Mouse (Mus musculus) left cerebral cortex, postnatal 4 days (tissue): ENCODE measurements around the gene Ddx5. TPM values are rescaled to one million over a fixed set of nuclear protein-coding genes. Genes with fewer than 3 reads are reported as not detected.
"Not testable (repeated sequence)": the region's sequence is repeated elsewhere in the genome, so short reads cannot be mapped to it uniquely, and the experiment has no call there.

Source experiments
- DNase-seq: peaks from one replicate; pipeline ENCODE4 v3.0.0-alpha.2; 2022
- intact Hi-C: fragments of 180-260 bp; cut with DNase I; formaldehyde crosslinking; loops from one replicate; pipeline ENCODE4 v1.15.1; 2025
- total RNA-seq, 2 experiments: library from RNA; stranded (reverse); gene quantifications; 2 replicates each; pipeline ENCODE4 v1.2.3; 2021

Ddx5 gene
- total RNA-seq, 2 experiments from 2014 or later, result 737 to 784 TPM

GRCm38 (mm10) chr11:106793846-106794245 is 4.9 kb upstream of the Ddx5 start:
- no peak for DNase-seq
- intact Hi-C loops, result no loop called here

GRCm38 (mm10) chr11:106789649-106790048 is 664 bp upstream of the Ddx5 start:
- no peak for DNase-seq
- intact Hi-C loops, result no loop called here

DNA sequence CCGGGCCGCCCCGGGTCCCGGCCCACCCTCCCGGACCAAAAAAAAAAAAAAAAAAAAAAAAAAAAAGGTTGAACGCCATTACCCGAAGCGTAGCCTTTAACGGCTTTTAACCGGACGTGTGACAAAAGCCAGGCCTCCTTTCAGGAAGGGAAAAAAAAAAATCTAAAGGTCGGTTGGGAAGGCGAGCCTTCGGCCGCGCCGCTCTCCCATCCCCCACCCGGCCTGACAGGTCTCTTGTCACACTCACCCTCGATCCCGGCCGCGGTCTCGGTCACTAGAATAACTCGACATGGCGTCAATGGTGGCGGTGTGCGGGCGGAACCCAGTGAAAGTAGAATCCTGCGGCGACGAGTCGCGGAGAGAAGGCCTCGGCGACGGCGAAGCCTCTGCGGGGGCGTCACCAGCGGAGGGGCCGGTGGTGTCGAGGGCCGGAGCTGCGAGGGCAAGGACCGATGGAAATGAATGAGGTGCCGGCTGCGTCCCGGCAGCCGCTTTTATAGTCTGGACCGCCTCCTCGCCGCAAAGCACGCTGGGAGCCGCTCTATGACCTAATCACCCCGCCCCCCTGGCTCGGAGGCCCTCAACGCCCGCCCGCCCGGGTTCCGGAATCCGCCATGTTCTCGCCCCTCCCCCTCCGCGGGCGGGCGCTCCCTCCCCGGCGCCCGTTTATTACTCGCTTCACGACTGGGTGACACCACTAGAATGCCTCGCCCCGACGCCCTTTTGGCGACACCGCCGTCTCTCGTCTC is 785 bp downstream of the Ddx5 start:
- DNase-seq, result peak; percentile 100
- intact Hi-C loops, result no loop called here

GRCm38 (mm10) chr11:106787131-106788025 is 1.6 kb downstream of the Ddx5 start:
- peak; percentile 91 for DNase-seq
- intact Hi-C loops, result no loop called here

DNA sequence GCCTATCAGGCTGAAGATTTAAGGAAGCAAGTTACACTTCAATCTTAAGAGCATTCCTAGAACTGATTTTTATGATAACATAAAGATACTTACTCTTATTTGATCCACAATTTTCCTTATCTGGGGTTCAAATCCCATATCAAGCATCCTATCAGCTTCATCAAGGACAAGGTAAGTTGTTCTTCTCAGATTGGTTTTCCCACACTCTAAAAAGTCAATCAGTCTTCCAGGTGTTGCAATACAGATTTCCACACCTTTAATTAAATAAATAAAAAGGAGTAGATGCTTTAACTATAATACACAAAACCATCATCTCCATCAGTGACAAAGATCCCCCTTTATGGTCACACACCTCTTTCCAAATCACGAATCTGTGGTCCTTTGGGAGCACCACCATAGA is 3.9 kb downstream of the Ddx5 start:
- DNase-seq, result no peak
- intact Hi-C loops, result no loop called here

DNA sequence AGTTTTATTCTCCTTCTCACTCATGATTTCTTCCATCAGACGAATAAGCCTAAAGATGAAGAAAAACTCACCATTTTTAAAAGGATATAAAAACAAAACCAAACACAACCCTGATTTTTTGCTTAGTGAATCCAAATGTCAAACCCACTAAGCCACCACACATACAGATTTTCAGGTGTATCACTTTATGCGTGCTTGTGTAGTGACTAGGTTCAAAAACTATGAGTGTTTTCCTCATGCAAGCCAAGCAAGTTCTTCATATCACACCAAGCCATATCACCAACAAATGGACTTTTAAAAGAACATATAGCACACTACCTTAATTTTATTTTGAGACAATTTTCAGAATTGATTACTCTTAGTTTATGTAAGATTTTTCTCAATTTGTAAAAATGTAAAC is 4.5 kb downstream of the Ddx5 start:
- intact Hi-C loops, result no loop called here
- no peak for DNase-seq

DNA sequence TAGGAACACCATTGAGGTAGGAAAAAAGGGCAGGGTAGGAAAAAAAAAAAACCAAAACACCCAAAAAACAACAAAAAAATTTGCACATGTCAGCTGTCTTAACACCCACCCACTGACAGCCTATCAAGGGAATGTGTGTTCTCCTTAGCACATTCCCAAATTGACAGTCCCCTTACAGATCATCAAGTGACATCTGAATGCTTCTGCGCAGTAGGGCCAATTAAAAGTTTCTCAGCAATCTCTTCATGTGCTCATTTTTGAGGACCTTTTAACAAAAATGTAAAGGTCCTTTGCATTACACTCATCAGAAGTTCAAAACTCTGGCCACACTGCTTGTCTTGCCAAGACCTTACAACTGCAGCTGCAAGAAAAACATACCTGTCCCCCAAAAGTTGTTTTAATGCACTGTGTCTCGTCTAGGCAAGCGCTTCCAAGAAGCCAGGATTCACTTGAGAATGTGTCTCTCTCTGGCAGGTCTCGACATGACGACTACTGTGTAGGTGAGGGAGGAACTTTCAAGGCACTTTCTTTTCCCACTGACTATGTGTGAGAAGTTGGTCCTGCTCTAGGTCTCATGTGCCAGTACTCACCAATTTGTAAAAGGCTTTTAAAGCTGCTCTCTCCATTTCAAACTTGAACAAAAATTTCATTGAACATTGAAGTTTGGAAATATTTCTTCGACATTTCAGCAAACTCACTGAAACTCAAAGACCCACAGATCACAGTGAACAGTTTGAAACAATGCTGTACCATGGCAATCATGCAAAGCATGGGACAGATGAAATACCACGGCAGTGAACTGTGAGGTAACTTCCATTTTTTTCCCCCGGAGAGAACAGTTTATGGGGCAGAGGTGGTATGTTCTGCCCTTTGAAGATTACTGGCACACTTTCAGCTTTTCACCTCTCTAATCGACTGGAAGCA is 5.9 kb downstream of the Ddx5 start:
- DNase-seq, result no peak
- intact Hi-C loops, result no loop called here

DNA sequence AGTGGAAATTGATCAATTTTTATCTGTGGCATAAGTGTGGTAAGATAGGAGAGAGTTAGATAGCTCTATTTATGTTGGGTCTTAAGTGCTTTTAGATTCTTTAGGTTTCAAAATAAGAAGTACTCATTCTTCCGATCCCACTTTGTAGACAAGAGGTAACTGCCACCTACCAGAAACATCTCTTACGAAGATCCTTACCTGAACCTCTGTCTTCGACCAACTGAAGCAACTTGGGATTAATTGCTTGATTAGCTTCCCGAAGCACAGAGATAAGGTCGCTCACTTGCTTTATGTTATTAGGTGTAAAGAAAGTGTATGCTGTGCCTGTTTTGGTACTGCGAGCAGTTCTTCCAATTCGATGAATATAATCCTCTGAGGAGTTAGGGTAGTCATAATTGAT is 6.7 kb downstream of the Ddx5 start:
- intact Hi-C loops, DNase-seq: not testable (repeated sequence)

DNA sequence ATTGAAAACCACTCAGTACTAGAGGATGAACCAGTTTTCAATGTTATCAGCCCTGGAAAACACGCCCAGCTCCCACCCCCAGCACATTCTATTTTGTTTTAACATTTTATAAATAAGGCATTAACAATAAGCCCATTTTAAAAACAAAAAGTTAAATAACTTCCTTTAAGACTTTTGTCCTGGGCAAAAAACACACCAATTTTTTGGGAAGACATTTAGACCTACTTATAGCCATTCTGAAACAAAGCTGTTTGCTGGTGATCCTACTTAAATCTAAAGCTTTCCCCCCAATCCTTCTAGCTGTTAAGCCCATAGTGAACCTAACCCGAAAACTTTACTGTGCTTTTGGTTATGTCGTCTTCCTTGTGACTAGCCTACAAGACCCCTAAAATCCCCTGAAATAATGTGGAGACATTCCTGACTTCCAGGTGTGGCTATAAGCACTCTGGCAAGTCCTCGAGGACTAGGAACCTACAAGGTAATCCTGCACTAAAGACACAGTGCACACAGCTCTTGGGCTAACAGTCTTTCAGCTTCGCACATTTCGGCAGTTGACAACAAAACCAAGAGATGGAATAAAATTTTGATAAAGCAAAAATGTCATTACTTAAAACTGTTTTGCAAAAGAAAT is 8.3 kb downstream of the Ddx5 start:
- intact Hi-C loops, result no loop called here
- DNase-seq, result no peak

GRCm38 (mm10) chr11:106780089-106780425 is 8.9 kb downstream of the Ddx5 start:
- intact Hi-C loops, result no loop called here
- no peak for DNase-seq

- intact Hi-C loops, result no loop called here
- peak; percentile 89 for DNase-seq
These were observed 9.4 kb downstream of the Ddx5 start, which contains the start of gene Polg2 for GRCm38 (mm10) chr11:106779388-106780088. TSS of gene Polg2 (minus strand) at chr11:106779537.

GRCm38 (mm10) chr11:106778589-106779387 is 10.2 kb downstream of the Ddx5 start:
- intact Hi-C loops, result no loop called here

GRCm38 (mm10) chr11:106778132-106778531 is 10.9 kb downstream of the Ddx5 start:
- no peak for DNase-seq
- intact Hi-C loops, result no loop called here

More at GRCm38 (mm10) chr11:106778589-106779387, 10.2 kb downstream of the Ddx5 start:
- DNase-seq, result no peak

GRCm38 (mm10) chr11:106777395-106777794 is 11.6 kb downstream of the Ddx5 start:
- no peak for DNase-seq
- intact Hi-C loops, result no loop called here

GRCm38 (mm10) chr11:106776960-106777359 is 12.0 kb downstream of the Ddx5 start:
- intact Hi-C loops, result no loop called here
- no peak for DNase-seq

GRCm38 (mm10) chr11:106773061-106773460 is 15.9 kb downstream of the Ddx5 start:
- intact Hi-C loops, result no loop called here
- no peak for DNase-seq

GRCm38 (mm10) chr11:106770195-106770974 is 18.6 kb downstream of the Ddx5 start:
- intact Hi-C loops, result no loop called here
- no peak for DNase-seq

DNA sequence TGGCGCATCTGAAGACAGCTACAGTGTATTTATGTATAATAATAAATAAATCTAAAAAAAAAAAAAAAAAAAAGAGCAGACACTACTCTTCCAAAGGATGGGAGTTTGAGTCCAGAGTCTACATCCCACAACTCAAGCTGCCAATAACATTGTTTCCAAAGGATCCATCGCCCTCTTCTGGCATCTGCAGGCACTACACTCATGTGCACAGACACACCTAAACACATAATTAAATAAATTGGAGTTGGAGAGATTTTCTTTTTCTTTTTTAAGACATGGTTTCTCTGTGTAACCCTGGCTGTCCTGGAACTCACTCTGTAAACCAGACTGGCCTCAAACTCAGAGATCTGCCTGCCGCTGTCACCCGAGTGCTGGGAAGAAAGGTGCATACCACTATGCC is 21.5 kb downstream of the Ddx5 start:
- no peak for DNase-seq
- intact Hi-C loops, result no loop called here
